Mouse (Mus musculus) myocyte (in vitro differentiated cells): ENCODE data around the gene St5. TPM values are rescaled to one million over a fixed set of nuclear protein-coding genes. Genes with fewer than 3 reads are reported as not detected.

ENCODE experiments used
- H3K27me3 ChIP-seq: one replicate; pipeline ENCODE4 v1.6.1; 2011; ENCODE audit not compliant: control insufficient read depth, insufficient read depth, insufficient read length
- H3K36me3 ChIP-seq: one replicate; pipeline ENCODE4 v1.6.1; 2011; ENCODE audit not compliant: control insufficient read depth, insufficient read depth
- H3K4me2 ChIP-seq: one replicate; pipeline ENCODE4 v1.6.1; 2011; ENCODE audit warnings: low read depth, control low read depth
- H3K4me3 ChIP-seq: one replicate; pipeline ENCODE4 v1.5.1; 2011; ENCODE audit warnings: mild to moderate bottlenecking, control low read depth, moderate library complexity
- H3K79me2 ChIP-seq: one replicate; pipeline ENCODE4 v1.6.1; 2011; ENCODE audit not compliant: control insufficient read depth, insufficient read depth
- H3ac ChIP-seq: one replicate; pipeline ENCODE4 v1.6.1; 2011; ENCODE audit not compliant: control insufficient read depth, insufficient read length
- CEBPB ChIP-seq: IDR thresholded peaks from 2 replicates; pipeline ENCODE4 v1.6.1; 2011; ENCODE audit warnings: mild to moderate bottlenecking, moderate library complexity; ENCODE audit not compliant: poor library complexity, insufficient read depth, severe bottlenecking
- E2F4 ChIP-seq: IDR thresholded peaks from one replicate; pipeline ENCODE4 v1.6.1; 2011; ENCODE audit warnings: mild to moderate bottlenecking, control low read depth, moderate library complexity; ENCODE audit not compliant: insufficient read depth
- MAX ChIP-seq: IDR thresholded peaks from one replicate; pipeline ENCODE4 v1.6.1; 2011; ENCODE audit warnings: low read depth, mild to moderate bottlenecking, control low read depth
- MYOD1 ChIP-seq, 3 experiments: IDR thresholded peaks; one replicate each; pipeline ENCODE4 v1.6.1; 2011; ENCODE audit warnings: control low read depth in 2 of 3, low read depth in 2 of 3, mild to moderate bottlenecking in 2 of 3, moderate library complexity in 1 of 3; ENCODE audit not compliant: insufficient read length in 2 of 3, control insufficient read depth in 1 of 3
- MYOG ChIP-seq, 3 experiments: IDR thresholded peaks; one replicate each; pipeline ENCODE4 v1.6.1; 2011; ENCODE audit warnings: control low read depth in 2 of 3, low read depth in 2 of 3, mild to moderate bottlenecking in 2 of 3; ENCODE audit not compliant: insufficient read length in 2 of 3, control insufficient read depth in 1 of 3, insufficient read depth in 1 of 3
- POLR2A ChIP-seq: IDR thresholded peaks from one replicate; pipeline ENCODE4 v1.6.1; 2011; ENCODE audit warnings: low read depth, mild to moderate bottlenecking, control low read depth, moderate library complexity; ENCODE audit not compliant: insufficient read length
- POLR2AphosphoS2 ChIP-seq: IDR thresholded peaks from one replicate; pipeline ENCODE4 v1.6.1; 2011; ENCODE audit warnings: low read depth, control low read depth; ENCODE audit not compliant: insufficient read length
- REST ChIP-seq: IDR thresholded peaks from one replicate; pipeline ENCODE4 v1.6.1; 2011; ENCODE audit warnings: mild to moderate bottlenecking, control low read depth, moderate library complexity; ENCODE audit not compliant: insufficient read depth, insufficient read length
- SRF ChIP-seq: IDR thresholded peaks from one replicate; pipeline ENCODE4 v1.6.1; 2011; ENCODE audit warnings: low read depth; ENCODE audit not compliant: control insufficient read depth, insufficient read length
- TCF12 ChIP-seq: IDR thresholded peaks from one replicate; pipeline ENCODE4 v1.6.1; 2011; ENCODE audit warnings: mild to moderate bottlenecking, control low read depth; ENCODE audit not compliant: poor library complexity, insufficient read depth, severe bottlenecking
- TCF3 ChIP-seq: IDR thresholded peaks from one replicate; pipeline ENCODE4 v1.6.1; 2011; ENCODE audit warnings: low read depth, control low read depth; ENCODE audit not compliant: insufficient read length
- USF1 ChIP-seq: IDR thresholded peaks from one replicate; pipeline ENCODE4 v1.6.1; 2011; ENCODE audit warnings: low read depth, mild to moderate bottlenecking, control low read depth, moderate library complexity
- polyA plus RNA-seq: library from polyadenylated mRNA; unstranded; fragments of >200 nt; fragmentation: generic; extraction: Trizol; gene quantifications from one replicate; pipeline ENCODE4 v1.2.1, GENCODE M21; 2012; ENCODE audit warnings: missing spikeins

St5 gene
- polyA plus RNA-seq, 1 experiment: 34.1 TPM

DNA sequence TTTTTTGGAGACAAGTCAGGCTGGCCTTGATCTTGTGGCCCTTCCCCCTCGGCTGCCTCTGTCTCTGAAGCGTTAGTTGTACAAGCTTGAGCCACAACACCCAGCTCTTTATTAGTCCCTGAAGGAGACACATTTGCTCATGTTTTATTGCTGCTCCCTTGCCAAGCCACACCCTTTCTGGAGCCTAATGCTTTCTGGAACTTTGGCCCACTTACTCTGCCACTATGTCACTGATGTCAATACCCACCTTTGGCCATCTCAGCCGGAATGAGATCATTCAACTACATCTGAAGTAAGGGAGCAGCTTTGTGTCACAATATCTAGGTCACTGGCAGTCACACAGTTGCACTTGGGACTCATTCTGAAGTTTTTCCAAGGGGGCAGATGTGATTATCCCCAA is 102.7 kb downstream of the St5 start:
- Histone ChIP-seq H3ac (no peak overlapping the region), H3K79me2 (peaks cover 86% of the 10 kb centered on the region), H3K4me3 (no peak overlapping the region), H3K36me3 (no peaks in the 10 kb centered on the region), H3K27me3 (no peaks in the 10 kb centered on the region), H3K4me2 (peak overlapping the region; percentile 42)
- TF ChIP-seq REST (no peak), CEBPB (no peak), TCF12 (no peak), USF1 (no peak), MYOD1 (IDR thresholded peaks at IDR 0.05; ENCODE audit: control insufficient read depth in 1 of 3, insufficient read length in 2 of 3, low read depth in 2 of 3) (no peak), SRF (no peak), MAX (no peak), MYOG (IDR thresholded peaks at IDR 0.05; ENCODE audit: control insufficient read depth in 1 of 3, insufficient read depth in 1 of 3, insufficient read length in 2 of 3, low read depth in 2 of 3) (no peak), TCF3 (no peak), POLR2A (no peak), E2F4 (no peak)

GRCm38 (mm10) chr7:109599998-109600397 is 103.4 kb downstream of the St5 start:
- H3K4me3 ChIP-seq: no peak overlapping the region
- H3K4me2 ChIP-seq: peak overlapping the region; percentile 42
- no peak overlapping the region for H3ac ChIP-seq
- TF ChIP-seq REST: no peak
- TF ChIP-seq CEBPB: no peak
- no peak for TF ChIP-seq E2F4
- TF ChIP-seq POLR2A: no peak
- no peak for TF ChIP-seq USF1
- no peak for TF ChIP-seq MAX
- TF ChIP-seq TCF3: no peak
- TF ChIP-seq TCF12: no peak
- no peaks in the 10 kb centered on the region for H3K27me3 ChIP-seq
- H3K79me2 ChIP-seq: peaks cover 86% of the 10 kb centered on the region
- H3K36me3 ChIP-seq: no peaks in the 10 kb centered on the region

- H3K4me3 ChIP-seq: no peak overlapping the region
- TF ChIP-seq TCF12: no peak
- no peak for TF ChIP-seq USF1
- no peak for TF ChIP-seq REST
- no peak for TF ChIP-seq MAX
- no peak for TF ChIP-seq MYOD1 (IDR thresholded peaks at IDR 0.05; ENCODE audit: control insufficient read depth in 1 of 3, insufficient read length in 2 of 3, low read depth in 2 of 3)
- no peak for TF ChIP-seq CEBPB
- no peaks in the 10 kb centered on the region for H3K27me3 ChIP-seq
- peaks cover 93% of the 10 kb centered on the region for H3K79me2 ChIP-seq
- H3K4me2 ChIP-seq: no peak overlapping the region
- no peak overlapping the region for H3ac ChIP-seq
- H3K36me3 ChIP-seq: peaks cover 4% of the 10 kb centered on the region
Observed at GRCm38 (mm10) chr7:109594845-109595531, 108.4 kb downstream of the St5 start.

DNA sequence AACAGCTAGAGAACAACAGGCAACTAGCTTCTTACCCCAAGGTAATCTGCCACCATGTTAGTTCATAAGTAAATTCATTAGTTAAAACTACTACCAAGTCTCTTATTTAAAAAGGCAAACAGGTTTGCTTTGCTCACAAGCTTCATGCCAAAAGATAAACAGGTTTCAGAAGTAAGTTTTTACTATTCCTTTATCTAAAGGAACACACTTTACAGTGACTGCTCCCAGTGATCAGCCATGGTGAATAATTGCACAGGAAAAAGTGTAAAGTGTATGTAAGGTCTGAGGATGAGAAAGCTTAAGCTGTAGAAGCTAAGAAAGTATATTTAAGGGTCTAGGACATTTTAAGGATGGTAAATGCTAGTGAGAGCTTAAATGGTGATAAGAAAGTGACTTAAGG is 109.4 kb downstream of the St5 start:
- Histone ChIP-seq H3K4me2 (no peak overlapping the region), H3K36me3 (peaks cover 4% of the 10 kb centered on the region), H3K27me3 (no peaks in the 10 kb centered on the region), H3ac (no peak overlapping the region), H3K4me3 (no peak overlapping the region), H3K79me2 (peaks cover 87% of the 10 kb centered on the region)
- no peak for TF ChIP-seq MYOD1 (IDR thresholded peaks at IDR 0.05; ENCODE audit: control insufficient read depth in 1 of 3, insufficient read length in 2 of 3, low read depth in 2 of 3)
- no peak for TF ChIP-seq POLR2AphosphoS2
- TF ChIP-seq CEBPB: no peak
- TF ChIP-seq TCF3: no peak
- TF ChIP-seq MAX: no peak
- TF ChIP-seq E2F4: no peak
- no peak for TF ChIP-seq USF1
- TF ChIP-seq REST: no peak

DNA sequence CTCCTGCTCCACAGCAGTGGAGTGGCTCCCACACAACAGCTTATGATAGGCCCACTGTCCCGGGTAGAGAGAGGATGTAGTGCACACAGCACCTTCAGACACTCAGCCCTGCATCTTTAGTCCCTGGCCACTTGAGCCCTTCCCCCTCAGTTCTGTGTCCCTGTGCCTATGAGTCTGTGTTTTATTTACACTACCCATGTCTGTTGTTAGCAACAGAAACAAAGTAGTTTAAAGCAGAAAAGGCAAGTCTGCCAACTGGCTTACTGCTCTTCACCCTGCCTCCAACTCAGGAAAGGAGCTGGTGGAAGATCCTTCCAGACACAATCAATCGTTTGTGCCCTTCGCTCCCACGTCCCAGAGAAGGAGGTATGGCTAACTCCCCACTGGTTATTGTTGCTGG is 111.2 kb downstream of the St5 start:
- peaks cover 4% of the 10 kb centered on the region for H3K36me3 ChIP-seq
- H3ac ChIP-seq: no peak overlapping the region
- H3K27me3 ChIP-seq: no peaks in the 10 kb centered on the region
- H3K4me3 ChIP-seq: no peak overlapping the region
- TF ChIP-seq USF1: no peak
- no peak for TF ChIP-seq SRF
- H3K4me2 ChIP-seq: no peak overlapping the region
- H3K79me2 ChIP-seq: peaks cover 82% of the 10 kb centered on the region
